Mouse (Mus musculus): Measurements from ENCODE around the gene Ptpn3. TPM values are rescaled to one million over a fixed set of nuclear protein-coding genes. Genes with fewer than 3 reads are reported as not detected.

Ptpn3 gene
- total and polyA plus RNA-seq, 3 experiments = 4.7 to 8.4 TPM; not detected in 1

GRCm38 (mm10) chr4:57211706-57212105 lies 89.9 kb downstream of the Ptpn3 start:
- Histone ChIP-seq H3K9me3 (replicated peaks; ENCODE audit: insufficient read depth, low read length) (no peaks in the 10 kb centered on the region), H3K79me2 (ENCODE audit: control insufficient read depth, insufficient read depth, low read length, poor library complexity) (no peaks in the 10 kb centered on the region), H3K4me1 (ENCODE audit: control insufficient read depth in 1 of 2, insufficient read depth in 2 of 2, low read length in 2 of 2) (no peaks in the 10 kb centered on the region; a peak in 1 of 4 replicates), H3K4me3 (ENCODE audit: control insufficient read depth in 1 of 2, insufficient read depth in 1 of 2, low read depth in 2 of 2, low read length in 2 of 2) (no peak overlapping the region), H3K27me3 (ENCODE audit: control insufficient read depth in 1 of 2, insufficient read depth in 2 of 2, low read length in 2 of 2) (no peaks in the 10 kb centered on the region), H3K27ac (ENCODE audit: control insufficient read depth, low read depth, low read length) (no peak overlapping the region), H3K9ac (ENCODE audit: control insufficient read depth, low read depth, low read length, poor library complexity, severe bottlenecking) (no peak overlapping the region), H3K36me3 (ENCODE audit: control insufficient read depth in 1 of 2, insufficient read depth in 2 of 2, low read length in 2 of 2) (no peaks in the 10 kb centered on the region)
- DNase-seq (ENCODE audit: low read depth, low spot score) = no peak
- TF ChIP-seq RAD21 (IDR thresholded peaks at IDR 0.05; ENCODE audit: low read depth, low read length) (no peak), MAZ (IDR thresholded peaks at IDR 0.05; ENCODE audit: low read depth, low read length) (no peak), EP300 (IDR thresholded peaks at IDR 0.05; ENCODE audit: low read depth in 1 of 2, low read length in 2 of 2) (no peak), POLR2AphosphoS5 (IDR thresholded peaks at IDR 0.05; ENCODE audit: borderline replicate concordance, low read depth, low read length) (no peak), MXI1 (IDR thresholded peaks at IDR 0.05; ENCODE audit: low read depth, low read length) (no peak), TCF12 (IDR thresholded peaks at IDR 0.05; ENCODE audit: low read depth, low read length) (no peak), E2F4 (IDR thresholded peaks at IDR 0.05; ENCODE audit: borderline replicate concordance, low read depth, low read length) (no peak), JUND (IDR thresholded peaks at IDR 0.05; ENCODE audit: low read depth, low read length) (no peak), CTCF (IDR thresholded peaks at IDR 0.05 in 2 of 3, conservative IDR thresholded peaks at IDR 0.05 in 1 of 3; ENCODE audit: control insufficient read depth in 1 of 3, insufficient read depth in 1 of 3, low read depth in 2 of 3, low read length in 3 of 3, poor library complexity in 1 of 3, severe bottlenecking in 1 of 3) (no peak), CHD2 (IDR thresholded peaks at IDR 0.05; ENCODE audit: low read length) (no peak), MYB (IDR thresholded peaks at IDR 0.05; ENCODE audit: low read depth, low read length) (no peak), GATA1 (IDR thresholded peaks at IDR 0.05; ENCODE audit: low read depth, low read length) (no peak), MEF2A (IDR thresholded peaks at IDR 0.05; ENCODE audit: extremely low read depth, insufficient replicate concordance, low read depth, low read length, poor library complexity, severe bottlenecking) (no peak), MAFK (IDR thresholded peaks at IDR 0.05; ENCODE audit: borderline replicate concordance, low read depth, low read length) (no peak), UBTF (IDR thresholded peaks at IDR 0.05; ENCODE audit: borderline replicate concordance, insufficient read depth, low read depth, low read length) (no peak), TBP (IDR thresholded peaks at IDR 0.05; ENCODE audit: low read depth, low read length) (no peak), SMC3 (IDR thresholded peaks at IDR 0.05; ENCODE audit: low read depth, low read length) (no peak)

GRCm38 (mm10) chr4:57205908-57206307 lies 95.7 kb downstream of the Ptpn3 start:
- Histone ChIP-seq H3K9me3 (replicated peaks; ENCODE audit: insufficient read depth, low read length) (no peaks in the 10 kb centered on the region), H3K4me1 (ENCODE audit: control insufficient read depth in 1 of 2, insufficient read depth in 2 of 2, low read length in 2 of 2) (no peaks in the 10 kb centered on the region), H3K9ac (ENCODE audit: control insufficient read depth, low read depth, low read length, poor library complexity, severe bottlenecking) (no peak overlapping the region), H3K79me2 (ENCODE audit: control insufficient read depth, insufficient read depth, low read length, poor library complexity) (no peaks in the 10 kb centered on the region), H3K27ac (ENCODE audit: control insufficient read depth, low read depth, low read length) (no peak overlapping the region), H3K4me3 (ENCODE audit: control insufficient read depth in 1 of 2, insufficient read depth in 1 of 2, low read depth in 2 of 2, low read length in 2 of 2) (no peak overlapping the region), H3K27me3 (ENCODE audit: control insufficient read depth in 1 of 2, insufficient read depth in 2 of 2, low read length in 2 of 2) (no peaks in the 10 kb centered on the region), H3K36me3 (ENCODE audit: control insufficient read depth in 1 of 2, insufficient read depth in 2 of 2, low read length in 2 of 2) (no peaks in the 10 kb centered on the region)
- TF ChIP-seq RCOR1 (IDR thresholded peaks at IDR 0.05; ENCODE audit: low read depth, low read length) = no peak
- no peak for TF ChIP-seq MAZ (IDR thresholded peaks at IDR 0.05; ENCODE audit: low read depth, low read length)
- TF ChIP-seq MYC (IDR thresholded peaks at IDR 0.05; ENCODE audit: low read depth, low read length) = no peak
- TF ChIP-seq KAT2A (conservative IDR thresholded peaks at IDR 0.05; ENCODE audit: low read depth, low read length) = no peak
- no peak for TF ChIP-seq RAD21 (IDR thresholded peaks at IDR 0.05; ENCODE audit: low read depth, low read length)
- no peak for TF ChIP-seq ZC3H11A (IDR thresholded peaks at IDR 0.05; ENCODE audit: low read depth, low read length)
- DNase-seq (ENCODE audit: low read depth, low spot score) = no peak
